Mouse (Mus musculus): ENCODE data around the gene Ltb4r2. TPM values are rescaled to one million over a fixed set of nuclear protein-coding genes. Genes with fewer than 3 reads are reported as not detected.
A peak's percentile ranks its signal among the peaks of the same experiment; 100 is the strongest.

Gene Ltb4r2
- polyA plus RNA-seq, 1 experiment from 2014 or later: 0.25 TPM

DNA sequence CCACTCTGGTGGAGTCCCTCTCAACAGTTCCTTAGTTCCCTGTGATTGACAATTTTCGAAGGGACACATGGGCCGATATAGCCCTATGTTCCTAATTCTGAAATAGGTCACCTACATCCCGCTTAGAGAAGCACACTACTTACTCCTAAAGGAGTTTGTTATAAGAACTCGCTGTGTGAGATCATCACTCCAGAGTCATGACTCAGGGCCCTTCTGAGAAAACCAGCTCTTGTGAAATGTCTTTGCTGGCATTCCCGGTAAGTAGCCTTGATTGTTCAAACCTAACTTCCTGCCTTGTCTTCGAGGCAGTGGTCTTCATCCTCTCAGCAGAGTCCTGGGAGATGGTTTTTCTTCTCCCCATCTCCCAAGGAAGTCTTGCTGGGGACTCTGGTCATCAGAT lies 7.3 kb downstream of the Ltb4r2 start:
- Histone ChIP-seq H3K4me2 (no peak overlapping the region), H3K9ac (no peak overlapping the region), H3K9me3 (replicated peaks) (no peaks in the 10 kb centered on the region), H3K4me1 (peaks cover 9% of the 10 kb centered on the region), H3K4me3 (replicated peaks) (no peak overlapping the region), H3K27ac (no peak overlapping the region), H3K36me3 (no peaks in the 10 kb centered on the region), H3K27me3 (peaks cover 61% of the 10 kb centered on the region)
- no peak for ATAC-seq (replicated peaks; ENCODE audit: low FRiP score)
- WGBS: 89% methylated on average over 6 of the region's 6 CpGs

DNA sequence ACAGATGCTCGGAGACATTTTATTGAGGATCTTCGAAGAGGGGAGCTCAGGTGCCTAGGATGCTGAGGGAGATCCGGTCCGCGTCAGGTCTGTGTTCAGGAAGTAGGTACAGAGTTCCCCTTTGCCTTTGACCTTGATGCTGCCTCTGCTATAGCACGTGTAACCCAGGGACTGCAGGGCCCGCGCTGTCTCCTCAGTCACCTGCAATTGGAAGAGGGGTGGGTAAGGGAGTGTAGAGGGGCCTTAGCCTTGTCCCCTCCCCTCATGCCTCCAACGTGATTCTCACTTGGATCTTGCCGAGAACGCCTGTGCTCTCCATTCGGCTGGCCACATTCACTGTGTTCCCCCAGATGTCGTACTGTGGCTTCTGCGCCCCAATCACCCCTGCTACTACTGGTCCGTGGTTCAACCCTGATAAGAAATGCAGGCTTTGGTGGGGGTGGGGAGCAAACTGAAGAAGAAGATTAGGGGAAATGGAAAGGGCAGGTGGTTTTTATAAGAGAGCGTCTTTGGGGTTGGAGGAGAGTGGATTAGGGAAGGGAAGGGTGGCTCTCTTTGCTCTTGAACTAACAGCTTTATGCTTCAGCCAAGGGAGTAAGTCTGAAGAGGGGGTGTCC lies 8.0 kb downstream of the Ltb4r2 start:
- H3K4me1 ChIP-seq: peaks cover 9% of the 10 kb centered on the region
- no peak overlapping the region for H3K4me3 ChIP-seq (replicated peaks)
- no peaks in the 10 kb centered on the region for H3K36me3 ChIP-seq
- 79% methylated on average over 16 of the region's 16 CpGs for WGBS
- H3K27ac ChIP-seq: no peak overlapping the region
- no peak overlapping the region for H3K4me2 ChIP-seq
- no peaks in the 10 kb centered on the region for H3K9me3 ChIP-seq (replicated peaks)
- peaks cover 55% of the 10 kb centered on the region for H3K27me3 ChIP-seq
- no peak for ATAC-seq (replicated peaks; ENCODE audit: low FRiP score)
- H3K9ac ChIP-seq: no peak overlapping the region

GRCm38 (mm10) chr14:55776711-55777110 lies 15.5 kb downstream of the Ltb4r2 start:
- H3K4me3 ChIP-seq (replicated peaks): no peak overlapping the region
- H3K4me2 ChIP-seq: no peak overlapping the region
- 0 out of 2 replicates have a peak, but pooled peaks cover 5% of the 10 kb centered on the region for H3K36me3 ChIP-seq
- H3K27me3 ChIP-seq: peaks cover 8% of the 10 kb centered on the region
- no peak overlapping the region for H3K9ac ChIP-seq
- no peak overlapping the region for H3K27ac ChIP-seq
- ATAC-seq (replicated peaks; ENCODE audit: low FRiP score): no peak
- H3K4me1 ChIP-seq: peaks cover 13% of the 10 kb centered on the region
- WGBS: 57% methylated on average over 7 of the region's 7 CpGs
- no peaks in the 10 kb centered on the region for H3K9me3 ChIP-seq (replicated peaks)

DNA sequence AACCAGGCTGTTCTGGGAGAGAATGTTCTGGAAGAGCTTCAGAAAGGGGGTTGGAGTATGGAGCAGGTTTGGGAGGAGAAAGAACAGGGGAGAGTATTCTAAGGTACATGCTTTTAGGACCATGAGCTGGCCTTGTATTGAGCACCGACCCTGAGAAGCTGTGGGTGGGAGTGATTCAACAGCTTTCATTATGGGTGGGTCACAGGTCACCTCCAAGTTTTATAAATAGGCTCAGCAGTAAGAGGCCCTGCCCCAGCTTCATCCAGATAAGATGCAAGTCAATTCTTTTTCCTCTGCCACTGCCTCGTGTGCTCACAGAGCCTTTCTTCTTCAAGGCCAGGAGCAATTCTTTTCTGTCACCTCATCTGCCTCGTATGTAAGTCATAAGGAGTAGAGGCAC lies 15.9 kb downstream of the Ltb4r2 start:
- WGBS: 31% methylated on average over 3 of the region's 3 CpGs
- Histone ChIP-seq H3K4me2 (no peak overlapping the region), H3K27me3 (peaks cover 12% of the 10 kb centered on the region), H3K27ac (no peak overlapping the region), H3K9ac (no peak overlapping the region), H3K9me3 (replicated peaks) (no peaks in the 10 kb centered on the region), H3K36me3 (0 out of 2 replicates have a peak, but pooled peaks cover 5% of the 10 kb centered on the region), H3K4me3 (replicated peaks) (no peak overlapping the region), H3K4me1 (peaks cover 18% of the 10 kb centered on the region)
- no peak for ATAC-seq (replicated peaks; ENCODE audit: low FRiP score)

DNA sequence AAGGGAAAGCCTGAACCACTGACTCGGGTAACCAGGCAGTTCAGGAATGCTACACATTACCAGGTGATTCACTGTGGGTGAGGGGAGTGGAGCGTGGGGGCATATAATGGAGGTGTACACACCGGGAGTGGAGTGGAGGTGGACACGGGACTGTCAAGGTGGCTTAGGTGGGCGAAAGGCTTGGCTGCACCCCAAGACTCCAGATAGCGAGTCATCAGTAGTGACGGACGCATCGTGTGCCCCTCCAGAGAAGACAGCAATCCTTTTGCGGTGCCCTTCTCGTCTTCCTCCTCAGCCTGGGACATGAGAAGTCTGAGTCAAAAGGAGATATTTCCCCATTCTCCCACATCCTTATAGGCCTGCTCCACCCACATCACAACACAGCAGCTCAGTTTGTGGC lies 16.6 kb downstream of the Ltb4r2 start:
- H3K27ac ChIP-seq: no peak overlapping the region
- no peak overlapping the region for H3K9ac ChIP-seq
- peaks cover 24% of the 10 kb centered on the region for H3K4me1 ChIP-seq
- 0 out of 2 replicates have a peak, but pooled peaks cover 5% of the 10 kb centered on the region for H3K36me3 ChIP-seq
- no peak overlapping the region for H3K4me3 ChIP-seq (replicated peaks)
- H3K27me3 ChIP-seq: peaks cover 14% of the 10 kb centered on the region
- 88% methylated on average over 11 of the region's 11 CpGs for WGBS
- no peaks in the 10 kb centered on the region for H3K9me3 ChIP-seq (replicated peaks)
- H3K4me2 ChIP-seq: no peak overlapping the region
- ATAC-seq (replicated peaks; ENCODE audit: low FRiP score): no peak

DNA sequence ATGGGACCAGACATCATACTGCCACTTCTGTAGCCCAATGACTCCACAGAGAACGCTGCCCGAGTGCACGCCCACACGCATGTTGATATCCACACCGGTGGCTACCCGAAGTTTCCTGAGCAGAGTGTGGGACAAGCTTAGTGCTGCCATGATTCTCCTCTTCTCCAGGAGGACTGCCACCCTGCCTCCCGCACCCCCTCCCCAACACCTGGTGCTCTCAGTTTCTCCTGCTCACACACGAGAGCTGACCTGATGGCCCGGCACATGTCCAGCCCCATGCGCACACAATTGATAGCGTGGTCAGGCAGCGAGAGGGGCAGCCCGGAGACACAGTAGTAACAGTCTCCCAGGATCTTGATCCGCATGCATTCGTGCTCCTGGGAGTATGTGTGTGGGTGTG lies 17.5 kb downstream of the Ltb4r2 start:
- H3K4me2 ChIP-seq: no peak overlapping the region
- H3K9ac ChIP-seq: no peak overlapping the region
- 0 out of 2 replicates have a peak, but pooled peaks cover 5% of the 10 kb centered on the region for H3K36me3 ChIP-seq
- peaks cover 33% of the 10 kb centered on the region for H3K4me1 ChIP-seq
- no peaks in the 10 kb centered on the region for H3K9me3 ChIP-seq (replicated peaks)
- peaks cover 16% of the 10 kb centered on the region for H3K27me3 ChIP-seq
- ATAC-seq (replicated peaks; ENCODE audit: low FRiP score): no peak
- no peak overlapping the region for H3K4me3 ChIP-seq (replicated peaks)
- WGBS: 87% methylated on average over 15 of the region's 15 CpGs
- no peak overlapping the region for H3K27ac ChIP-seq

- Histone ChIP-seq H3K4me1 (peaks cover 43% of the 10 kb centered on the region), H3K4me3 (replicated peaks) (no peak overlapping the region), H3K4me2 (no peak overlapping the region), H3K27ac (no peak overlapping the region), H3K27me3 (peaks cover 24% of the 10 kb centered on the region), H3K9ac (no peak overlapping the region), H3K9me3 (replicated peaks) (no peaks in the 10 kb centered on the region), H3K36me3 (0 out of 2 replicates have a peak, but pooled peaks cover 5% of the 10 kb centered on the region)
- WGBS: 53% methylated on average over 16 of the region's 16 CpGs
- no peak for ATAC-seq (replicated peaks; ENCODE audit: low FRiP score)
These were observed 18.4 kb downstream of the Ltb4r2 start for GRCm38 (mm10) chr14:55779656-55780055.

- H3K4me3 ChIP-seq (replicated peaks): no peak overlapping the region
- H3K27me3 ChIP-seq: peaks cover 35% of the 10 kb centered on the region
- H3K27ac ChIP-seq: no peak overlapping the region
- no peak for ATAC-seq (replicated peaks; ENCODE audit: low FRiP score)
- no peak overlapping the region for H3K4me2 ChIP-seq
- H3K9ac ChIP-seq: no peak overlapping the region
- H3K9me3 ChIP-seq (replicated peaks): no peaks in the 10 kb centered on the region
- 0 out of 2 replicates have a peak, but pooled peaks cover 5% of the 10 kb centered on the region for H3K36me3 ChIP-seq
- H3K4me1 ChIP-seq: peaks cover 48% of the 10 kb centered on the region
- 83% methylated on average over 11 of the region's 11 CpGs for WGBS
These were observed 19.5 kb downstream of the Ltb4r2 start for GRCm38 (mm10) chr14:55780736-55781135.

DNA sequence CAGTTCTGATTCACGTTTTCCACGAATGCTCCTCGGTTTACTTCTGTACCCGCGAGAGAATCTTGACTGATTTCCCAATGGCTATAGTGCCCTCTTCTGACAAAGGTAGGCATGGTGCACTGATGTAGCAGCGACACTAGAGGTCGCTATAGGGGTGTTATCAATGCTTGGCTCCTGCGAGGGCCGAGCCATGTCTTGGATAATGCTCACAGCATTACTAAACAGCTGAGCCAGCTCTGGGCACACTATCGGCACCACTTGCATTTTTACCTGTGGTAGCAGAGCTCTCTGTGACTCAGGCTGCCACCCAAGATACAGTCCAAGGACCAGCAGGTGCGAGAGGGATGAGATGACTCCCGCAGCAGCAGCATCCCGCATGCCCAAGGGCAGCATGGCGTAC lies 20.1 kb downstream of the Ltb4r2 start:
- Histone ChIP-seq H3K27ac (no peak overlapping the region), H3K4me3 (replicated peaks) (0 out of 2 replicates have a peak overlapping the region, but pooled peaks have one; percentile 13)
- WGBS: 17% methylated on average over 14 of the region's 14 CpGs

DNA sequence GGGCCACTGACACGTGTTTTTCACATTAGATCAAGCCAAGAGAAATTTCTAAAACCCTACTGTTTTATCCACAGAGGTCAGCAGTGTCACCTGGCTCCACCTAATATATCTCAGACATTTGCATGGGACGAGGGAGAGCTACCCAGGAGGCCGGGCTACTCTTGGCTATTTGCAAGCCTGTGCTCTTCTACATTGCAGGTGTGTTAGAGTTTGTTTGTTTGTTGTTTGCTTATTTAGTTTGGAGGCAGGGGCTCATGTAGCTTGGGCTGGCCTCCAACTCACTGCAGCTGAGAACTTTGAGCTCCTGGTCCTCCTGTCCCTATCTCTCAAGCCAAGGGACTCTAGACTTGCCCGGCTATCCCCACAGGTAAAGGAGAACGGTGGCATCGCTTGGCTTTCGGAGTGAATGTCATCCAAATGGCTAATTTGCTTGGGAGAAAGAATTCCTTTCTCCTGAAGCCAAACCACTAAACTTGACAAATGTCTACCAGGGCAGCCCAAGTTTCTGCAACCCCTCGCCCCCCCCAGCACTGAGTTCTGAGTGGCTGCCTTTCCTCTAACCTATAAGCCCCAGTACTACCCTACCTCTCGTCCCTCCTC lies 21.2 kb downstream of the Ltb4r2 start:
- H3K4me1 ChIP-seq: peaks cover 45% of the 10 kb centered on the region
- 0 out of 2 replicates have a peak, but pooled peaks cover 2% of the 10 kb centered on the region for H3K36me3 ChIP-seq
- peak overlapping the region; percentile 89 for H3K27ac ChIP-seq
- peak overlapping the region; percentile 83 for H3K4me2 ChIP-seq
- no peaks in the 10 kb centered on the region for H3K9me3 ChIP-seq (replicated peaks)
- H3K4me3 ChIP-seq (replicated peaks): peak overlapping the region; percentile 51
- no peak for ATAC-seq (replicated peaks; ENCODE audit: low FRiP score)
- H3K27me3 ChIP-seq: peaks cover 43% of the 10 kb centered on the region
- 43% methylated on average over 9 of the region's 9 CpGs for WGBS
- H3K9ac ChIP-seq: no peak overlapping the region

More for the DNA sequence above, 20.1 kb downstream of the Ltb4r2 start:
- peaks cover 48% of the 10 kb centered on the region for H3K4me1 ChIP-seq
- 0 out of 2 replicates have a peak, but pooled peaks have one; percentile 27 for ATAC-seq (replicated peaks; ENCODE audit: low FRiP score)
- no peak overlapping the region for H3K9ac ChIP-seq
- 0 out of 2 replicates have a peak, but pooled peaks cover 5% of the 10 kb centered on the region for H3K36me3 ChIP-seq
- no peaks in the 10 kb centered on the region for H3K9me3 ChIP-seq (replicated peaks)
- H3K27me3 ChIP-seq: peaks cover 36% of the 10 kb centered on the region
- H3K4me2 ChIP-seq: peak overlapping the region; percentile 83

- Histone ChIP-seq H3K9ac (peak overlapping the region; percentile 50), H3K27me3 (peaks cover 45% of the 10 kb centered on the region), H3K27ac (peak overlapping the region; percentile 89), H3K4me1 (peaks cover 50% of the 10 kb centered on the region), H3K4me3 (replicated peaks) (peak overlapping the region; percentile 51), H3K4me2 (peak overlapping the region; percentile 83), H3K9me3 (replicated peaks) (no peaks in the 10 kb centered on the region), H3K36me3 (no peaks in the 10 kb centered on the region)
- peak; percentile 50 for ATAC-seq (replicated peaks; ENCODE audit: low FRiP score)
- WGBS: 2% methylated on average over 31 of the region's 31 CpGs
These were observed 22.1 kb downstream of the Ltb4r2 start for GRCm38 (mm10) chr14:55783171-55783957.

GRCm38 (mm10) chr14:55783958-55784235 lies 22.7 kb downstream of the Ltb4r2 start, which contains the start of gene Adcy4:
TSS of gene Adcy4 (minus strand) at chr14:55784095.
- H3K9me3 ChIP-seq (replicated peaks): no peaks in the 10 kb centered on the region
- H3K36me3 ChIP-seq: no peaks in the 10 kb centered on the region
- peak within 1 kb of the TSS; percentile 51 for H3K4me3 ChIP-seq (replicated peaks)
- peak within 1 kb of the TSS; percentile 83 for H3K4me2 ChIP-seq
- H3K4me1 ChIP-seq: peaks cover 56% of the 10 kb centered on the region
- peak within 1 kb of the TSS; percentile 50 for H3K9ac ChIP-seq
- ATAC-seq (replicated peaks; ENCODE audit: low FRiP score): no peak
- H3K27me3 ChIP-seq: peaks cover 45% of the 10 kb centered on the region
- peak within 1 kb of the TSS; percentile 89 for H3K27ac ChIP-seq
- WGBS: 4% methylated on average over 13 of the region's 13 CpGs
